Mouse (Mus musculus): Measurements from ENCODE around the gene Coq9.

The Coq9 gene

GRCm38 (mm10) chr8:94870003-94870402 lies 31.9 kb downstream of the Coq9 start:
- 15% methylated on average over 4 of the region's 4 CpGs for WGBS

- 2% methylated on average over 22 of the region's 22 CpGs for WGBS
These were observed 32.5 kb downstream of the Coq9 start for GRCm38 (mm10) chr8:94870474-94871107.

GRCm38 (mm10) chr8:94871108-94871894 lies 33.2 kb downstream of the Coq9 start:
- WGBS = 9% methylated on average over 7 of the region's 7 CpGs

- WGBS = 78% methylated on average over 3 of the region's 3 CpGs
These were observed 34.0 kb downstream of the Coq9 start for GRCm38 (mm10) chr8:94872156-94872555.

GRCm38 (mm10) chr8:94872576-94872975 lies 34.5 kb downstream of the Coq9 start:
- WGBS = 93% methylated on average over 2 of the region's 2 CpGs

- 8% methylated on average over 6 of the region's 6 CpGs for WGBS
These were observed 36.2 kb downstream of the Coq9 start for GRCm38 (mm10) chr8:94874358-94874757.

GRCm38 (mm10) chr8:94875096-94875870 lies 37.2 kb downstream of the Coq9 start:
- 9% methylated on average over 17 of the region's 17 CpGs for WGBS

- WGBS = under 1% methylated on average over 20 of the region's 20 CpGs
These were observed 37.7 kb downstream of the Coq9 start for GRCm38 (mm10) chr8:94875871-94876150.

GRCm38 (mm10) chr8:94876197-94876730 lies 38.1 kb downstream of the Coq9 start, which contains the start of gene Dok4:
Gene Dok4 (minus strand): TSS chr8:94876330.
- 1% methylated on average over 36 of the region's 37 CpGs for WGBS

- 67% methylated on average over 3 of the region's 3 CpGs for WGBS
These were observed 38.7 kb downstream of the Coq9 start for GRCm38 (mm10) chr8:94876820-94877219.

- WGBS = 86% methylated on average over 4 of the region's 4 CpGs
These were observed 42.6 kb downstream of the Coq9 start for GRCm38 (mm10) chr8:94880742-94881141.

GRCm38 (mm10) chr8:94888383-94889036 lies 50.4 kb downstream of the Coq9 start:
- WGBS = 56% methylated on average over 14 of the region's 14 CpGs

GRCm38 (mm10) chr8:94892917-94893316 lies 54.8 kb downstream of the Coq9 start:
- 75% methylated on average over 2 of the region's 2 CpGs for WGBS

- WGBS = 49% methylated on average over 11 of the region's 11 CpGs
These were observed 61.1 kb downstream of the Coq9 start for GRCm38 (mm10) chr8:94899262-94899661.

- WGBS = 60% methylated on average over 6 of the region's 6 CpGs
These were observed 62.5 kb downstream of the Coq9 start for GRCm38 (mm10) chr8:94900617-94901016.

GRCm38 (mm10) chr8:94901031-94901430 lies 62.9 kb downstream of the Coq9 start:
- WGBS = 62% methylated on average over 5 of the region's 5 CpGs

GRCm38 (mm10) chr8:94903709-94904108 lies 65.6 kb downstream of the Coq9 start:
- WGBS = 82% methylated on average over 12 of the region's 12 CpGs
